Mouse (Mus musculus): ENCODE measurements around the gene Rhpn2. TPM values are rescaled to one million over a fixed set of nuclear protein-coding genes. Genes with fewer than 3 reads are reported as not detected.

Rhpn2 gene
- total RNA-seq, 2 experiments from 2014 or later = 1.7 to 2.9 TPM

- no peak for DNase-seq
Measured at GRCm38 (mm10) chr7:35347918-35348700, 14.1 kb downstream of the Rhpn2 start.

- peak; percentile 49 to 60 for DNase-seq
Measured at GRCm38 (mm10) chr7:35349022-35349421, 15.1 kb downstream of the Rhpn2 start.

GRCm38 (mm10) chr7:35349886-35350684, 16.1 kb downstream of the Rhpn2 start:
- DNase-seq = no peak

GRCm38 (mm10) chr7:35351155-35351554, 17.2 kb downstream of the Rhpn2 start:
- no peak for DNase-seq

- no peak for DNase-seq
Measured at GRCm38 (mm10) chr7:35353306-35353705, 19.3 kb downstream of the Rhpn2 start.

GRCm38 (mm10) chr7:35355303-35355872, 21.4 kb downstream of the Rhpn2 start:
- no peak for DNase-seq

GRCm38 (mm10) chr7:35357621-35358020, 23.7 kb downstream of the Rhpn2 start:
- DNase-seq = no peak

- no peak for DNase-seq
Measured at GRCm38 (mm10) chr7:35362253-35362652, 28.3 kb downstream of the Rhpn2 start.

GRCm38 (mm10) chr7:35362868-35363267, 28.9 kb downstream of the Rhpn2 start:
- DNase-seq = no peak

GRCm38 (mm10) chr7:35365161-35365910, 31.4 kb downstream of the Rhpn2 start:
- no peak for DNase-seq

GRCm38 (mm10) chr7:35371096-35371495, 37.1 kb downstream of the Rhpn2 start:
- no peak for DNase-seq

GRCm38 (mm10) chr7:35372483-35373017, 38.6 kb downstream of the Rhpn2 start:
- no peak for DNase-seq

- DNase-seq = no peak
Measured at GRCm38 (mm10) chr7:35373146-35373989, 39.4 kb downstream of the Rhpn2 start.

GRCm38 (mm10) chr7:35374265-35374664, 40.3 kb downstream of the Rhpn2 start:
- DNase-seq = no peak

- no peak for DNase-seq
Measured at GRCm38 (mm10) chr7:35376623-35377022, 42.7 kb downstream of the Rhpn2 start.

- DNase-seq = no peak
Measured at GRCm38 (mm10) chr7:35379492-35380119, 45.6 kb downstream of the Rhpn2 start.

- no peak for DNase-seq
Measured at GRCm38 (mm10) chr7:35380351-35380750, 46.4 kb downstream of the Rhpn2 start.

GRCm38 (mm10) chr7:35381861-35382260, 47.9 kb downstream of the Rhpn2 start:
- no peak for DNase-seq

GRCm38 (mm10) chr7:35382706-35383353, 48.9 kb downstream of the Rhpn2 start:
- no peak for DNase-seq

- no peak for DNase-seq
Measured at GRCm38 (mm10) chr7:35386525-35386952, 52.6 kb downstream of the Rhpn2 start.

Measured in adrenal gland, postnatal 36 days (tissue).